Mouse (Mus musculus) embryonic fibroblast, embryonic 13.5 days (primary cell): Measurements from ENCODE around the gene Stard13.

ENCODE experiments used
- CTCF ChIP-seq: IDR thresholded peaks from 2 replicates; pipeline ENCODE4 v1.5.1; 2011; ENCODE audit warnings: mild to moderate bottlenecking, control low read depth, low read length, moderate library complexity, borderline replicate concordance; ENCODE audit not compliant: insufficient read depth
- POLR2A ChIP-seq: IDR thresholded peaks from 2 replicates; pipeline ENCODE4 v1.6.1; 2011; ENCODE audit warnings: low read depth, mild to moderate bottlenecking, control low read depth, low read length, moderate library complexity

- TF ChIP-seq CTCF = no peak
- TF ChIP-seq POLR2A = no peak
Observed at GRCm38 (mm10) chr5:151185286-151185856, 48.3 kb downstream of the Stard13 start.
